Mouse (Mus musculus): ENCODE results near the gene 4930469K13Rik. TPM values are rescaled to one million over a fixed set of nuclear protein-coding genes. Genes with fewer than 3 reads are reported as not detected.
A peak's percentile ranks its signal among the peaks of the same experiment; 100 is the strongest.

4930469K13Rik gene
- polyA plus RNA-seq, 1 experiment from 2014 or later: not detected

GRCm38 (mm10) chr11:34112781-34113380 is 14.5 kb upstream of the 4930469K13Rik start:
- Histone ChIP-seq H3K9me3 (no peaks in the 10 kb centered on the region), H3K4me1 (replicated peaks) (no peaks in the 10 kb centered on the region), H3K36me3 (no peaks in the 10 kb centered on the region), H3K4me3 (replicated peaks) (no peak overlapping the region), H3K9ac (no peak overlapping the region), H3K4me2 (replicated peaks) (no peak overlapping the region), H3K27me3 (replicated peaks) (no peaks in the 10 kb centered on the region), H3K27ac (no peak overlapping the region)
- ATAC-seq: peak; percentile 53; the same call in 1 of the 2 replicates
- 40% methylated on average over 4 of the region's 4 CpGs for WGBS

GRCm38 (mm10) chr11:34111940-34112339 is 13.6 kb upstream of the 4930469K13Rik start:
- Histone ChIP-seq H3K4me2 (replicated peaks) (no peak overlapping the region), H3K36me3 (no peaks in the 10 kb centered on the region), H3K27me3 (replicated peaks) (no peaks in the 10 kb centered on the region), H3K9ac (no peak overlapping the region), H3K4me3 (replicated peaks) (no peak overlapping the region), H3K9me3 (no peaks in the 10 kb centered on the region), H3K27ac (no peak overlapping the region), H3K4me1 (replicated peaks) (no peaks in the 10 kb centered on the region)
- no peak for ATAC-seq
- WGBS: 73% methylated on average over 7 of the region's 7 CpGs

- H3K9ac ChIP-seq: no peak overlapping the region
- H3K4me2 ChIP-seq (replicated peaks): no peak overlapping the region
- no peaks in the 10 kb centered on the region for H3K27me3 ChIP-seq (replicated peaks)
- no peaks in the 10 kb centered on the region for H3K9me3 ChIP-seq
- H3K4me3 ChIP-seq (replicated peaks): no peak overlapping the region
- no peak for ATAC-seq
- H3K27ac ChIP-seq: no peak overlapping the region
- 96% methylated on average over 1 of the region's 1 CpGs for WGBS
- H3K4me1 ChIP-seq (replicated peaks): no peaks in the 10 kb centered on the region
- no peaks in the 10 kb centered on the region for H3K36me3 ChIP-seq
Measured at GRCm38 (mm10) chr11:34109260-34109659, 10.9 kb upstream of the 4930469K13Rik start.

GRCm38 (mm10) chr11:34104919-34105318 is 6.6 kb upstream of the 4930469K13Rik start:
- Histone ChIP-seq H3K27ac (no peak overlapping the region), H3K4me2 (replicated peaks) (no peak overlapping the region), H3K9me3 (no peaks in the 10 kb centered on the region), H3K4me1 (replicated peaks) (no peaks in the 10 kb centered on the region), H3K27me3 (replicated peaks) (no peaks in the 10 kb centered on the region), H3K9ac (no peak overlapping the region), H3K4me3 (replicated peaks) (no peak overlapping the region), H3K36me3 (no peaks in the 10 kb centered on the region)
- no peak for ATAC-seq
- 74% methylated on average over 1 of the region's 1 CpGs for WGBS

GRCm38 (mm10) chr11:34101827-34102226 is 3.5 kb upstream of the 4930469K13Rik start:
- Histone ChIP-seq H3K9me3 (no peaks in the 10 kb centered on the region), H3K27me3 (replicated peaks) (no peaks in the 10 kb centered on the region), H3K27ac (no peak overlapping the region), H3K4me2 (replicated peaks) (no peak overlapping the region), H3K36me3 (no peaks in the 10 kb centered on the region), H3K4me3 (replicated peaks) (no peak overlapping the region), H3K9ac (no peak overlapping the region), H3K4me1 (replicated peaks) (no peaks in the 10 kb centered on the region)
- ATAC-seq: no peak
- 88% methylated on average over 4 of the region's 4 CpGs for WGBS

- H3K9ac ChIP-seq: no peak overlapping the region
- H3K27ac ChIP-seq: no peak overlapping the region
- no peak overlapping the region for H3K4me3 ChIP-seq (replicated peaks)
- 64% methylated on average over 3 of the region's 3 CpGs for WGBS
- H3K4me1 ChIP-seq (replicated peaks): no peaks in the 10 kb centered on the region
- H3K9me3 ChIP-seq: no peaks in the 10 kb centered on the region
- no peak overlapping the region for H3K4me2 ChIP-seq (replicated peaks)
- H3K36me3 ChIP-seq: no peaks in the 10 kb centered on the region
- no peak for ATAC-seq
- no peaks in the 10 kb centered on the region for H3K27me3 ChIP-seq (replicated peaks)
Measured at GRCm38 (mm10) chr11:34087064-34087463, 11.3 kb downstream of the 4930469K13Rik start.

- no peaks in the 10 kb centered on the region for H3K4me1 ChIP-seq (replicated peaks)
- WGBS: 67% methylated on average over 8 of the region's 8 CpGs
- no peaks in the 10 kb centered on the region for H3K36me3 ChIP-seq
- no peak overlapping the region for H3K27ac ChIP-seq
- no peaks in the 10 kb centered on the region for H3K9me3 ChIP-seq
- no peak overlapping the region for H3K9ac ChIP-seq
- no peak overlapping the region for H3K4me2 ChIP-seq (replicated peaks)
- H3K4me3 ChIP-seq (replicated peaks): no peak overlapping the region
- no peak for ATAC-seq
- no peaks in the 10 kb centered on the region for H3K27me3 ChIP-seq (replicated peaks)
Measured at GRCm38 (mm10) chr11:34086164-34086751, 12.1 kb downstream of the 4930469K13Rik start.

GRCm38 (mm10) chr11:34084639-34085038 is 13.7 kb downstream of the 4930469K13Rik start:
- Histone ChIP-seq H3K36me3 (no peaks in the 10 kb centered on the region), H3K27me3 (replicated peaks) (no peaks in the 10 kb centered on the region), H3K9me3 (no peaks in the 10 kb centered on the region), H3K27ac (no peak overlapping the region), H3K4me2 (replicated peaks) (no peak overlapping the region), H3K9ac (no peak overlapping the region), H3K4me3 (replicated peaks) (no peak overlapping the region), H3K4me1 (replicated peaks) (no peaks in the 10 kb centered on the region)
- WGBS: 36% methylated on average over 2 of the region's 2 CpGs
- ATAC-seq: no peak

- Histone ChIP-seq H3K27me3 (replicated peaks) (no peaks in the 10 kb centered on the region), H3K4me2 (replicated peaks) (no peak overlapping the region), H3K27ac (no peak overlapping the region), H3K4me3 (replicated peaks) (no peak overlapping the region), H3K4me1 (replicated peaks) (no peaks in the 10 kb centered on the region), H3K36me3 (no peaks in the 10 kb centered on the region), H3K9ac (no peak overlapping the region), H3K9me3 (no peaks in the 10 kb centered on the region)
- ATAC-seq: no peak
- whole genome bisulfite sequencing: 66% methylated on average over 7 of the region's 7 CpGs
Measured at GRCm38 (mm10) chr11:34083795-34084194, 14.6 kb downstream of the 4930469K13Rik start.

- H3K4me1 ChIP-seq (replicated peaks): no peaks in the 10 kb centered on the region
- no peaks in the 10 kb centered on the region for H3K27me3 ChIP-seq (replicated peaks)
- no peak overlapping the region for H3K4me2 ChIP-seq (replicated peaks)
- ATAC-seq: no peak
- no peaks in the 10 kb centered on the region for H3K36me3 ChIP-seq
- 69% methylated on average over 6 of the region's 6 CpGs for WGBS
- H3K9me3 ChIP-seq: no peaks in the 10 kb centered on the region
- no peak overlapping the region for H3K27ac ChIP-seq
- no peak overlapping the region for H3K4me3 ChIP-seq (replicated peaks)
- no peak overlapping the region for H3K9ac ChIP-seq
Measured at GRCm38 (mm10) chr11:34079542-34080464, 18.6 kb downstream of the 4930469K13Rik start.

- Histone ChIP-seq H3K4me3 (replicated peaks) (no peak overlapping the region), H3K27ac (no peak overlapping the region), H3K36me3 (no peaks in the 10 kb centered on the region), H3K4me2 (replicated peaks) (no peak overlapping the region), H3K9ac (no peak overlapping the region), H3K27me3 (replicated peaks) (no peaks in the 10 kb centered on the region), H3K4me1 (replicated peaks) (no peaks in the 10 kb centered on the region), H3K9me3 (no peaks in the 10 kb centered on the region)
- no peak for ATAC-seq
- 86% methylated on average over 7 of the region's 7 CpGs for WGBS
Measured at GRCm38 (mm10) chr11:34078581-34078980, 19.8 kb downstream of the 4930469K13Rik start.

- Histone ChIP-seq H3K9me3 (no peaks in the 10 kb centered on the region), H3K9ac (no peak overlapping the region), H3K27ac (no peak overlapping the region), H3K4me3 (replicated peaks) (no peak overlapping the region), H3K4me2 (replicated peaks) (no peak overlapping the region), H3K27me3 (replicated peaks) (no peaks in the 10 kb centered on the region), H3K4me1 (replicated peaks) (no peaks in the 10 kb centered on the region), H3K36me3 (no peaks in the 10 kb centered on the region)
- WGBS: 67% methylated on average over 2 of the region's 2 CpGs
- no peak for ATAC-seq
Measured at GRCm38 (mm10) chr11:34077870-34078269, 20.5 kb downstream of the 4930469K13Rik start.
